Mouse (Mus musculus) spleen, adult 2 months (tissue): ENCODE results near the gene Ltc4s.

Experiments
- CTCF ChIP-seq: fragments of 200-500 bp; IDR thresholded peaks from 2 replicates; pipeline ENCODE4 v1.5.1; 2011; ENCODE audit warnings: mild to moderate bottlenecking, inconsistent platforms; ENCODE audit not compliant: insufficient read depth, insufficient read length, insufficient replicate concordance; ENCODE audit errors: extremely low read depth
- POLR2A ChIP-seq: fragments of 200-500 bp; IDR thresholded peaks from 2 replicates; pipeline ENCODE4 v1.6.1; 2011; ENCODE audit warnings: low read depth, low read length, inconsistent platforms

DNA sequence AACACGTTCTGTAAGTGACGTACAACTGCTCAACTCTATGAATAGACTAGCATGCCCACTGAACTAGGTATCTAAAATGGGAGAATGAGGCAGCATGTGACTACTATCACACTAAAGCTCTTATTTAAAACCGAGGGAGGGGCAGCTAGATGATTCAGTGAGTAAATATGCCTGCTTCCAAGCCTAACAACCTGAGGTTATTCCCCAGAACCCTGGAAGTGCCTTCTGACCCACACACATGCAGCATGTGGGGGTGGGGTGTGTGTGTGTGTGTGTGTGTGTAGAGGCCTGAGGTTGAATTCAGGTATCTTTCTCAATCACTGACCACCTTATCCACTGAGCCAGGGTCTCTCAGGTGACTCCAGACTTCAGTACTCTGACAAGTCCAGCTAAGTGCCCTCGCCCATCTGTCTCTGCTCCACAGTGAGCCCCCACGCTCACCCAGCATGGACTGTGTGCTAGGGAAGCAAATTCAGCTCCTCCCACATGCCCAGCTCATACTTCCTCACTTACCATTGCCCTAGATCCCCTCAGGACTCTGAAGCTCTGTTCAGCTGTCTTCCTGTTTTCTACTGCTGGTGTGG lies 37.2 kb upstream of the Ltc4s start:
- no peak for TF ChIP-seq CTCF
- TF ChIP-seq POLR2A = no peak
